Mouse (Mus musculus): ENCODE measurements around the gene Tle6. TPM values are rescaled to one million over a fixed set of nuclear protein-coding genes. Genes with fewer than 3 reads are reported as not detected.

Tle6 gene
- total and polyA plus RNA-seq, 3 experiments = 17.5 to 49.5 (median 44.3) TPM

DNA sequence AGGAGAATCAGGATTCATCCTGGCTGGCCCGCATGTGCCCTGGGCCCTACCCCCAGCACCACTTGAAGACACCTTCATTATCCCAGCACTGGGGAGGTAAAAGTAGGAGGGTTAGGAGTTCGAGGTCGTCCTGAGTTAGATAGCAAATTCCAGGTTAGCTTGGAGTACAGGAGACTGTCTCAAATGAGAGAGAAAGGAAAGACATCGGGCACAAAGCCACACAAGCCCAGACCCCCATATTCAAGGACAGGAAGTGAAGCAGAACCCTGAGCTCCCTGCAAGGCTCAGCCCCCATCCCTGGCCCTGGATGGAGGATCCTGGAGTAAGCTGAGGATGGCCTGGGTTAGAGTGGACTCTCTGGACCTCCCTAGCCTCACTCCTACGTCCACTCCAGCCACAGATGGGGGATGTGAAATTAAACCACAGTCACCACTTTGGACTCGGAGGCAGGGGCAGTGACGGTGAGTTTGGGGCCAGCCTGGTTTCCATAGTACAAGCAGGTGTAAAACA is 578 bp upstream of the Tle6 start:
- ATAC-seq (ENCODE audit: extremely low read depth, insufficient number of reproducible peaks, low FRiP score, poor library complexity, severe bottlenecking) (no peak), DNase-seq (ENCODE audit: low spot score) (no peak)
- Histone ChIP-seq H3K36me3 (replicated peaks) (no peaks in the 10 kb centered on the region), H3K27me3 (ENCODE audit: insufficient read depth, low read length) (peaks cover 14% of the 10 kb centered on the region), H3K4me1 (ENCODE audit: insufficient read depth, low read depth, low read length) (peaks cover 80% of the 10 kb centered on the region), H3K4me3 (ENCODE audit: low read depth, low read length) (peak overlapping the region; percentile 68), H3K9me3 (replicated peaks) (no peaks in the 10 kb centered on the region)
- TF ChIP-seq GATA1 (IDR thresholded peaks at IDR 0.05; ENCODE audit: borderline replicate concordance, low read length) (no peak), POLR2AphosphoS5 (IDR thresholded peaks at IDR 0.05; ENCODE audit: insufficient replicate concordance, low read depth, low read length) (no peak)

DNA sequence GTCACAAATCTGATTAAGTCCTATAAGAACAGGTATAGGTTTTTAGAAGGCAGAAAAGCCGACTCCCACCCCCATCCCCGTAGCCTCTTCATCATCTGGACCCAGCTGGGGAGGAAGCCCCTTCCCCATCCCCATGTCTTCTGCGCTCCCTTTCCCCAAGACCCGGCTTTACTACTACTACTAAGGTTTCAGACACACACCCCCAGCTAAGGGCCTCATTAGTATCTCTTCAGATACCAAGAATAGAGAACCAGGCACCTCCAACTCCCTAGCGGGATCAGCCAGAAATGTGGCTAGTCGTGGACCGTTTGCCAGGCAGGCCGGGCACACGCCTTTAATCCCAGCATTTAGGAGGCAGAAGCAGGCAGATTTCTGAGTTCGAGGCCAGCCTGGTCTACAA is 777 bp downstream of the Tle6 start:
- Histone ChIP-seq H3K27me3 (ENCODE audit: insufficient read depth, low read length) (peaks cover 27% of the 10 kb centered on the region), H3K4me1 (ENCODE audit: insufficient read depth, low read depth, low read length) (peaks cover 80% of the 10 kb centered on the region), H3K4me3 (ENCODE audit: low read depth, low read length) (no peak overlapping the region; the same call in 1 of the 2 replicates), H3K9me3 (replicated peaks) (no peaks in the 10 kb centered on the region), H3K36me3 (replicated peaks) (no peaks in the 10 kb centered on the region)
- no peak for DNase-seq (ENCODE audit: low spot score)
- no peak for ATAC-seq (ENCODE audit: extremely low read depth, insufficient number of reproducible peaks, low FRiP score, poor library complexity, severe bottlenecking)
- no peak for TF ChIP-seq POLR2AphosphoS5 (IDR thresholded peaks at IDR 0.05; ENCODE audit: insufficient replicate concordance, low read depth, low read length)
- no peak for TF ChIP-seq GATA2 (IDR thresholded peaks at IDR 0.05; ENCODE audit: borderline replicate concordance, low read depth, low read length)
- no peak for TF ChIP-seq TAL1 (conservative IDR thresholded peaks at IDR 0.05; ENCODE audit: low read depth, low read length)
- no peak for TF ChIP-seq CTCF (IDR thresholded peaks at IDR 0.05; ENCODE audit: low read depth, low read length)
- TF ChIP-seq GATA1 (IDR thresholded peaks at IDR 0.05; ENCODE audit: borderline replicate concordance, low read length) = no peak

DNA sequence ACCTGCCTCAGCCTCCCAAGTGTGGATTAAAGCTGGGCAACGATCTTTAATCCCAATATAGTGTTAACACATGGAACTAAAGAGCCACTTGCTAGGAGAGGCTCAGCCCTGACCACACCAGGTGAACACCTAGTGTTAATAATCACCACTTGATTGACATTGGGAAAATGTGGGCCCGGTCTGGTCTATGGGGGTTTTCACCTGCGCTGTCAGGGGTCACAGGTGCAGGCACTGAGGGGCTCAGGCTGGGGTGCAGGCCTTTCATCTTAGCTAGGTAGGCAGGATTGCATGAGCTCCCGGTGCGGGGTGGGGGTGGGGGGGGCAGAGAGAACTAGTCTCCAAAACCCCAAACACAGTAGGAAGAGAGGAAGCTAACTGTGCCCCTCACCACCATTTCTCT is 1.2 kb downstream of the Tle6 start:
- peaks cover 75% of the 10 kb centered on the region for H3K4me1 ChIP-seq (ENCODE audit: insufficient read depth, low read depth, low read length)

DNA sequence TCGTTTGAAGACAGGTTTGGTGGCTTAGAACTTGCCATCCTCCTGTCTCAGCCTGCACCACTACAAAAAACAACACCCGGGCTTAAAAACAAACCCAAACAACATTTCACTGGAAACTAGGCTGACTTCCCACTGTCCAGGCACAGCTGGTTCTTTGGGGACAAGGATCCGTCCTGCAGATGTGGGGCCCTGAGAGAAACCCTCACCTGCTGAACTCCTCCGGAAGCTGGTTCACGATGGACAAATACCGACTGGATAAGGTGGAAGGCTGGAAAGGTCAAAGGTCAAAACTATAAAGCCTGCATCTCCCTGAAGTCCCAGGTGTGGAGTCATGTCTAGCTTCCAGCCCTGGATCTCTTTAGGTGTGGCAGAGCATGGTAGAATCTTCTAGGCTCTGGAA is 2.0 kb downstream of the Tle6 start:
- Histone ChIP-seq H3K27me3 (ENCODE audit: insufficient read depth, low read length) (peaks cover 38% of the 10 kb centered on the region), H3K36me3 (replicated peaks) (peaks cover 5% of the 10 kb centered on the region), H3K4me3 (ENCODE audit: low read depth, low read length) (no peak overlapping the region), H3K9me3 (replicated peaks) (no peaks in the 10 kb centered on the region), H3K4me1 (ENCODE audit: insufficient read depth, low read depth, low read length) (peaks cover 72% of the 10 kb centered on the region)
- DNase-seq (ENCODE audit: low spot score) = no peak
- ATAC-seq (ENCODE audit: extremely low read depth, insufficient number of reproducible peaks, low FRiP score, poor library complexity, severe bottlenecking) = no peak
- no peak for TF ChIP-seq CTCF (IDR thresholded peaks at IDR 0.05; ENCODE audit: low read depth, low read length)
- no peak for TF ChIP-seq GATA2 (IDR thresholded peaks at IDR 0.05; ENCODE audit: borderline replicate concordance, low read depth, low read length)

More for the DNA sequence above, 1.2 kb downstream of the Tle6 start:
- no peak overlapping the region for H3K4me3 ChIP-seq (ENCODE audit: low read depth, low read length)
- no peak for DNase-seq (ENCODE audit: low spot score)
- H3K36me3 ChIP-seq (replicated peaks) = no peaks in the 10 kb centered on the region
- H3K9me3 ChIP-seq (replicated peaks) = no peaks in the 10 kb centered on the region
- TF ChIP-seq TAL1 (conservative IDR thresholded peaks at IDR 0.05; ENCODE audit: low read depth, low read length) = no peak
- TF ChIP-seq POLR2AphosphoS5 (IDR thresholded peaks at IDR 0.05; ENCODE audit: insufficient replicate concordance, low read depth, low read length) = no peak
- no peak for TF ChIP-seq GATA2 (IDR thresholded peaks at IDR 0.05; ENCODE audit: borderline replicate concordance, low read depth, low read length)
- TF ChIP-seq CTCF (IDR thresholded peaks at IDR 0.05; ENCODE audit: low read depth, low read length) = no peak
- TF ChIP-seq GATA1 (IDR thresholded peaks at IDR 0.05; ENCODE audit: borderline replicate concordance, low read length) = no peak
- peaks cover 31% of the 10 kb centered on the region for H3K27me3 ChIP-seq (ENCODE audit: insufficient read depth, low read length)
- ATAC-seq (ENCODE audit: extremely low read depth, insufficient number of reproducible peaks, low FRiP score, poor library complexity, severe bottlenecking) = no peak

DNA sequence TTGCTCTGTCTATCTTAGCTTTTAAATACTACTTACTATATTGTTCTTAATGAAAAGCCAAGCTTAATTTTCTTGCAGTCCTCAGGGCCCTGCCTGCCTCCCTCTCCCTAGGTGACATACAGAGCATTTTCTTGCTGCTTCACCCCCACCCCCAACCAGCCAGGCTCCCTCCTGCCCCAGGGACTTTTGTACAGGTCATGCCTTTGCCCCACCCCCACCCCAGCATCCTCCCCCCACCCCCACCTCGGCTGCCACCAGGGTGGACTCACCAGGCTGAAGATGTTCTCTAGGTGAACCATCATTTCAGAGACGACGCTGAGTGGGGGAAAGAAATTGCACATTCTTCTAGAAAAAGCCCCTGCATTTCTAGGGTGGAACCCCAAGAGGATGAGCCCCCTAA is 2.5 kb downstream of the Tle6 start:
- Histone ChIP-seq H3K9me3 (replicated peaks) (no peaks in the 10 kb centered on the region), H3K4me1 (ENCODE audit: insufficient read depth, low read depth, low read length) (peaks cover 77% of the 10 kb centered on the region), H3K27me3 (ENCODE audit: insufficient read depth, low read length) (peaks cover 43% of the 10 kb centered on the region), H3K4me3 (ENCODE audit: low read depth, low read length) (no peak overlapping the region), H3K36me3 (replicated peaks) (peaks cover 6% of the 10 kb centered on the region)
- no peak for ATAC-seq (ENCODE audit: extremely low read depth, insufficient number of reproducible peaks, low FRiP score, poor library complexity, severe bottlenecking)
- no peak for TF ChIP-seq GATA1 (IDR thresholded peaks at IDR 0.05; ENCODE audit: borderline replicate concordance, low read length)
- no peak for TF ChIP-seq CTCF (IDR thresholded peaks at IDR 0.05; ENCODE audit: low read depth, low read length)
- no peak for TF ChIP-seq TAL1 (conservative IDR thresholded peaks at IDR 0.05; ENCODE audit: low read depth, low read length)
- TF ChIP-seq POLR2AphosphoS5 (IDR thresholded peaks at IDR 0.05; ENCODE audit: insufficient replicate concordance, low read depth, low read length) = no peak
- TF ChIP-seq GATA2 (IDR thresholded peaks at IDR 0.05; ENCODE audit: borderline replicate concordance, low read depth, low read length) = no peak
- DNase-seq (ENCODE audit: low spot score) = no peak

DNA sequence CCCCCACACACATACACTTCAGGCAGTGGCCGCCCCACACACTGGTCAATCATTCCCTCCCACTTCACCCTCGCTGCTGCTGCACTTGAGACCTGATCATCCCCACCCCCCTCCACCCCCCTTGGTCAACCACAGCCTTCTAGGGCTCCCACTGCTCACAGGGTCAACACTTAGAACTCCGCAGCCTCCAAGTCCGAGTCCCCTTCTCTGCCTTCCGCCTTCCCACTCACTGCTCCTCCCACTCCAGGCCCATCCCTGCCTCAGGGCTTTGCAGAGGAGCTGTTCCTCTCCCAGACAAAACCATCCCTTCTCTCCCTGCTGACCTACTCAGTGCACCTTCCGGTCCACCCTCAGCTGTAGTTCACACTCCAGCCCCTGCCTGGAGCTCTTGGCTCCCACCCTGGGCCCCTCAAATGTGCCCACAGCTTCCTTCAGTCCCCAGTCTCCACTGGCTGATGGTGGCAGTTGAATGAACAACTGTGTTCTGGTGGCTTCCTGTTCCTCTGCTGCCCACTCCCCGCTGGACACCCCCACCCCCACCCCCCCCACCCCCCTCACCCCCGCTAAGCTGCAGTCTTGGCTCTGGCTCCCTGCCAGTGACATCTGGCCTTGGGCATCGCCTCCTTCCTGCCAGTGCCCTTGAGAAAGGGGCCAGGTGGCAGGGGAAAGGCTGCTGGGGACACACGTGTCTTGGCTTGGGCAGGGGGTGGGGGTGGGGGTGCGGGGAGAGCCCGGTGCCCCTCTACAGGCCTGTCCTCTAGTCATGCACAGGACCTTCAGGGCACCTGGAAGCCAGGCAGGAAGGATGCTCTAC is 3.5 kb downstream of the Tle6 start:
- no peak for DNase-seq (ENCODE audit: low spot score)
- TF ChIP-seq TAL1 (conservative IDR thresholded peaks at IDR 0.05; ENCODE audit: low read depth, low read length) (no peak), GATA1 (IDR thresholded peaks at IDR 0.05; ENCODE audit: borderline replicate concordance, low read length) (no peak), POLR2AphosphoS5 (IDR thresholded peaks at IDR 0.05; ENCODE audit: insufficient replicate concordance, low read depth, low read length) (no peak), CTCF (IDR thresholded peaks at IDR 0.05; ENCODE audit: low read depth, low read length) (no peak)
- Histone ChIP-seq H3K27me3 (ENCODE audit: insufficient read depth, low read length) (peaks cover 53% of the 10 kb centered on the region), H3K36me3 (replicated peaks) (peaks cover 6% of the 10 kb centered on the region), H3K9me3 (replicated peaks) (no peaks in the 10 kb centered on the region), H3K4me3 (ENCODE audit: low read depth, low read length) (peak overlapping the region; percentile 30; the same call in 1 of the 2 replicates), H3K4me1 (ENCODE audit: insufficient read depth, low read depth, low read length) (peaks cover 71% of the 10 kb centered on the region)
- no peak for ATAC-seq (ENCODE audit: extremely low read depth, insufficient number of reproducible peaks, low FRiP score, poor library complexity, severe bottlenecking)
